Mouse (Mus musculus) embryo, embryonic 10 days (tissue): ENCODE measurements around the gene Pcdh7.

Experiments used
- DNase-seq: peaks from one replicate; pipeline ENCODE4 v3.0.0-alpha.2; 2015; ENCODE audit warnings: low spot score

The Pcdh7 gene

DNA sequence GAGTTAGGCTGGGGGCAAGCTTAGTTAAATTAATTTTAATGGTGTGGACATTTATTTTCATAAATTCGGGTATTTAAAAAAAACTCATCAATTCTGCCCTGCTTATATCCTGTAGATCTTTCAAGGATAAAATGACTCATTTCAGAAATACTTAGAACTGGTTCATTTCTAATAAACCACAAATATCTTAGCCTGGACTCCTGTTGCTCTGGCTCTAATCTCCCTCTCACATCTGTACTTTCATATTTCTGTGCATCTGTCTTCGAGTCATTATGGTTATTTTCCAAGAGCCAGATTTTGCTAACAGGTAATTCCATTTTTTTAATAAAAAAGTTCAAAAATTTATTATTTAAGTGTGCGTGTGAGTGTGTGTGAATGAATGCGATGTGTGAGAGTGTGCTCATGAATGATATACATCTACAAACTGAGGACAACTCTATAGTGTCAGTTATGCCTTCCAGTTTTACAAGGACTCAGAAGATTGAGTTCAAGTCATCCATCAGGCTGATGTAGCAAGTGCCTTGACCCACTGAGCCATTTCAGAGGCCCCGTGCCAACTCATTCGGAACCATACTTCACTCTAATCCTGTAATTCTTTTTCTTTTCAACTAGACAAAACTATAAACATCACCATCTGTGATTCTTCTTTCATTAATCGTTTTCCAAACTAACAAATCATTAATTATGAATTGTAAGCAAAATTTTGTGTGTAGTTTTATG is 80.3 kb downstream of the Pcdh7 start:
- no peak for DNase-seq

DNA sequence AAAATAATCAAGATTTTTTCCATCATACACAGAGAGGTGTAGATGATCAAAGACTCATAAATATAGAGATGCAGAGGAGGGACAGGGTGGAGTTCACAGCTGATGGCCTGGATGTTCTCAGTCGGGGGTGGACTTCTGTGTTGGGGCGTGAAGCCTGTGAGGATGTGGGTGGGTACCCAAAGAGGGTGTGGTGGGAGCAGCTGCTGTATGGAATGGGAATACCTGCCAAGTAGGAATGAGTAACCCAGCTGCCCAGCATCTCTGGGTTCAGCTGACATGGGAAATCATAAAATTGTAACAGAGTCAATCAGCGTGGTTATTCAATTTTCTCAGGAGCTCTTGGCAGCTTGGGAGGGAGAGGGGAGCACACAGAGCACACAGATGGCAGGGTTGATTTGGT is 85.3 kb downstream of the Pcdh7 start:
- no peak for DNase-seq

DNA sequence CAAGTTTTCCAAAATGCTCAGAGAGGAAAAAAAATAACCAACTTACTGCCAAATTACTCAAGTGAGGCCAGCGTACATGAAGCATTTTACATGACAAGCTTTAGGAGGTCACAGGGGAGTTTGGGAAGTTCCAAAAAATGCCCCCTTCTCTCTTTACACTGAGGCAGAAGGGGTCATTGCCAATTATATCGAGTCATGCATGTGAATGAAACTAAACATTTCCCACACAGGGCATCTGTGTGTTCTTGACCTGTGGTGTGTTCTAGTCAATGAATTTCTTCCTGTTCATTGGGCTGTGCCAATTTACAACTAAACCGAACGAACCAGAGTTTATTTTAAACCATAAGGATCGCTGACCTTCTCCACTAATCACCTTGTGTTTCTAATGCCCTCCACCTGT is 86.1 kb downstream of the Pcdh7 start:
- no peak for DNase-seq

DNA sequence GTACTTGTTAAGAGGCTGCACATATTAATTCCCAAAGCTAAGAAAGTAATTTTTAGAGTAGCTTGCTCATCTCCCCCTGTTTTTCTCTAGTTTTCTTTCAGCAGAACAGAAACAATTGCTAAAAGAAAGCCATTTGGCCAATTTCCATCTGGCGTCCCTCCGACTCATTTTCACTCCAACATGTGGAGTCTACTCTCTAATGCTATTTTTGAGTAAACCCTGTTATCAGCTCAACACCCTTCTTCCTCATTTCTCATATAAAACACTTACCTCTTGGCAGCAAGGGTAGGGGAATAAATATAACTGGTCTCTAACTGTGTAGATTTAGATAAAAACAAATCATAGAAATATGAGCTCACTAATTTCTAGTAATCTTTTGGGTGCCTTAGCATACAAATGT is 89.6 kb downstream of the Pcdh7 start:
- no peak for DNase-seq

DNA sequence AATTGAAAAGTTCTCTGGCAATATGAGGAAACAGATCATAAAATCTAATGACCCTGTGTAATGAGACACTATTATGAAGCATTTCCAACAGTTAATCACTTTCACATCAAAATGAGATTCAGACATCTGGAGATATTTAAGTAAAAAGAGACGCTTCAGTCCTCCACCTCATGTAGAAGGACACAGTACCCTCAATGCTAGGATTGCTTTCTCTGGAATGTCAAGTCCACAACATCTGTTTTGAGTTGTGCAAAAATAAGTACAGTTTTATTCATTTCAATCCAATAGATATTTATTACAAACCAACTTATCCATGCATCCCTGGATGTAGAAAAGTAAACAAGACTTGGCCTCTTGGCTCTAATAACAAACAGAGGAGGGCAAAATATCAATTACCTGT is 92.9 kb downstream of the Pcdh7 start:
- no peak for DNase-seq

DNA sequence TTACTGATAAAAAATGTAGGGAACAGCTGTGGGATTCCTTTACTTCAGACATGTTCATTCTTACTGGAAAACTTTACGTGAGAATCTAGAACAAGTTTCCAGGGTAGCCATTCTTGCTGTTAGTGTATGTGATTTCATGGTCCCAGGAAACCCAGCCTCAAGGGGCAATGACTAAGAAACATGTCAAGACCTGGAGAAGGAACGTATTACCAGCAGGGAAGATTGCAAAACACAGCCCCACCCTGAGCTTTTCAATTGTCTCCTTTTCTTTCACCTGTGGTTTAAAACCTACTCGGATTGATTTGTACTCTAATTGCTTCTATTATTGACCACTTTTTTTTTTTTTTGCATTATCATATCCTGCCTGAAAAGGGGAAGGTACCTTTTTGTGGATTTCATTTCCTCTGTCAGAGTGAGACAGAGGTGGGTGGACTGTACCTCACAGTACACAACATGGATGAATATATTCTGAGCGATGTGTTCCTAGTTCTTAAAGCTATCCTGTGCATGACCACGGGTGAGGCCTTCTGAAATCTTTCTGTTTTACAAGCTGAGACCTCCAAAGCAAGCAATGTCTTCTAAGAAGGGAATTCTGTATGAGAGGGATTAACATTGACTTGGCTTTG is 98.3 kb downstream of the Pcdh7 start:
- DNase-seq = no peak

DNA sequence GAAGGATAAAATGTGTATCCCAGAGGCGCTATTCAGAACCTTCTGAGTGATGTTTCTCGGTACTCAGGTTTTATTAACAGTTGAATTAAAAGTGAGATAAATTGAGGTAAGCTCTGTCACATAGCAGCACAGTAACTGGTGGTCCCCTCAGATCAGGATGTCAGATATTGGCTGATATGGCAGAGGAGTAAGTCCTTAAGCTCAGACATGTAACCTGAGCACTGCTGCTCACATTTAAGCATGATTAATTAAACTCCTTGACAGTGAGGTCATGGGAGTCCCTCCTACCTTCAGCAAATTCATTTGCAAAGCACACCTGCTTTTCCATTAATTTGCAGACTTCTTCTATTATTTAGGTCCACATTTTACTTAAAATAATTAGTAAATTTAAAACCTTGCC is 102.0 kb downstream of the Pcdh7 start:
- DNase-seq = no peak

DNA sequence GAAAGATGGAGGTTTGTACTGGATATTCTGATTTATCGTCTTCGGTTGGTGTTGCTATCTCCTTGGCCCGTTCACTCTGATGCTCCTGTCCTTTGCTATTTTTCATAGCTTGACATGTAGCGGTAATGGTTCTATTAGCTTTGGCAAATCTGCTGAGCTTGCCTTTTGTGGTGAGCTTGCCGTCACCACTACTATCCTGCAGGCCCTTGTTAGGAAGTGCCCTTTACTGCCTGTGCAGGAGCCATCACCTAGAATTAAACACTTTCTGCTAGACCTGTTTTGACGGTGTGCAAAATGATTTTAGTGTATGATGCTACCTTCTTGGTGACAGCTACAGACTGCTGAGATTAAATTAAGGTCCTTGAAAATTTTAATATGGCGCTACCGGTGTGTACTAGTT is 103.3 kb downstream of the Pcdh7 start:
- DNase-seq = no peak

DNA sequence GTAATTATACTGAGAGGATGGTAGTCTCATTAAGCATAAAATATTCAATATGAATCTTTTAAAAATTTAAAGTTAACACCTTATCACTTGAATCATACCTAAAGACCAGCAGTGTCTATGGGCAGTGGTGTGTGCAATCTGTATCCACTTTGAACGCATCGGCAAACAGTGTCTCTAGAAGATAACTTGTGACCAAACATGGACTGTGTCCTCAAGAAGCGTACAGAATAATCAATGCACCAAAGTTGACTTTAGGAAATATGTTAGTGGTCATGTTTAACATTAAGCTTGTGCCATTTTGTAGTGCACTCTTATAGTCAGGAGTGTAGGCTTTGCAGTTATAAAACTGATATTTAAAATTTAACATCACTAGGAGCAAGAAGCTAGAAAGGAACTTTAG is 110.7 kb downstream of the Pcdh7 start:
- no peak for DNase-seq

DNA sequence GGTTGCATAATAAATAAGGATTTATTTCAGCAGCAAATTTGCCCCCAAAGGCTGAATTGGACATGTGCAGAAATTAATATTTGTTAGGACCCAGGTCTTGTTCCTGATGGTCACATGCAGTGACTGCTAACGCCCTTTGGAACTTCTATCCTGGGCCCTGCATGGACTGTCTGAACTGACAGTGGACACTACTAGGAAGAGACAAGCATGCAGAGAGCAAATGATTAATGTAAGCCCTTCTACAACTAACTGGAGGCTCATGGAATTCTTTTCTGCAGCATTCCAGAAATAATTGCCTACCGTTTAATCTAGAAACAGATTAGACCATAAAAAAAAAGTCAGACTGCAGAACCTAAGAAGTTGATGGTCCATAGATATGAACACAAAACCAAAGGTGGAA is 119.4 kb downstream of the Pcdh7 start:
- DNase-seq = no peak

DNA sequence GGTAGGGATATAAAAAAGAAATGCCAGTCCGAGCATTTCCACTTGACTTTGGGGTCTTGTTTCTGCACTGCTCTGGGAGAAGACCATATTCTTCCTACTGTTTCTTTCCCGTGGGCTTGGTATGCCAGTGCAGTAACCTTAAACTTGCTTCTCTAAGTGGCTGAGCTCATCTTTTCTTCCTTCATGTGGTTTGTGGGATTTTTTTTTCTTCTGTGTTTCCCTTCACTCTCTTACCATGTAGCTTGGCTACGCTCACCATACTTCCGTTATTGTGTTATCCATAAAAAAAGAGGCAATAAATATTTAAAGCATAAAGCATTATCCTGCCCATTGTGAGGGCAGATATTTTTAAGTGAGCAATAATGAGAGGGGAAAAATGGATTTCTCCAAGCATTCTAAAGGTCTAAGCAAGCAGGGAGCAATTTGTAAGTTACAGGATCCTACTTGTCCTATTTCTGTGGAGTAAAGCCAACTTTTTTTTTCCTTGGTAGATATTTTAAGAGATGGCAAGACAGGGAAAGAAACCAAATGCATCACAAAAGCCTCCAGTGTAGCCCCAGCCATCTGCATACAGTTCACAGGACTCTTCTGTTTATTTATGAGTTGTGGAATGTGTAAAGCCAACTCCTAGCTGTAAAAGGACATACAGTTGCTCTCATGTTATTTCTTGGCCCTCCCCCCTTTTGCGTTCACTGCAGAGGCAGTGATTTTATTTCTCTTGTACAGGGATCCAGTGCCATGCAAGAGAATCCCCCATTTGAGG is 123.8 kb downstream of the Pcdh7 start:
- no peak for DNase-seq

DNA sequence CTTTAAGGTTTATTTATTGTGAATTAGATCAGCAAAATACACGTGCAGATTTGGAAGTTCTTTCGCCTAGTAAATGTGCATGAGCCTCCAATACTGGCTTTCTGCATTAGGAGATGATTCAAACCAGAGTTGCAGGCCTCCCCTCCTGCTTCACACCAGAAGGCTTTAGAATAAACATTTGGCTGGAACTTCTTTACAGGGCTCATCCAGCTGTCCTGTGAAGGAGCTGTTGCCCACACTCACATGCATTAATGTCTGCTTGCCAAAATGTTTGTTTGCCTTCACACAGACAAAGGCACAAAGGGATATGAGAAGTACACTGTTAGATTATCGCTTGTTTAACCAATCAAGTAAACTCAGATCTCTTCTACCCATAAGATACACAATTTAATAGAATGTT is 129.7 kb downstream of the Pcdh7 start:
- DNase-seq = no peak

DNA sequence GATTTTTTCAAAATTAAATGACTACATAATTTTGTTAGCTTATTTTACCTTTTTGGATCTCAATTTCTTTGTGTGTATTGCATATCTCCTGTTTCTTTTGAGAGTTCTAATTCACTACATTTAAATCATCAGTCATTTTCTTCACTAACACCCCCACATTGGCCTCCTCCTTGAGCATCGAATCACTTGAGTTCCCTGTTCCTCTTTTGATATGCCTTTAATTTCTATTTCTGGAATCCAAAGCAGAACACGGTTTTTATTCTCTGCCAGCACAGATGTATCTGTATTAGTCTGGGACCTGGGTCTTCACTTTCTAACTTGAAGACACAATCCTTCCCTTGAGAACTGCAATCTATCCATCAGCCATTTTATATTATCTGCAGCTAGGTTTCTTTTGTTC is 132.3 kb downstream of the Pcdh7 start:
- DNase-seq = no peak

DNA sequence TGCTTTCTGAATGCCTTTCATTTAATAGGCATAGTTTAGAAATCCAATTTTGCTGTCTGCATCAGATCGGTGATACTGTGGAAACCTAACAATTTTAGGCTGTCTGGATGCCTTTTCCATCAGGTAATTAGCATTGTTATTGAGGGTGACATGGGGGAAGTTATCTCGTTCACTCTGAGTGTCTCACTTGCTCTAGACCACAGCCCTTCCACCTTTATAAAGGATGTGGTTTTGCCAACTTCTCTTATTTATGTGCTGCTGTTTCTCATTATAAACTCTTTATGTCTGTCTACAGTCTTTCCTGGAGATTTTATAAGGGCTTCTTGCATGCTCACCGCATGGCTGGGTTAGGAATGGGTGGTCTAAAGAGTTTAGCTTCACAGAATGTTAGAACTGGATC is 139.5 kb downstream of the Pcdh7 start:
- no peak for DNase-seq

DNA sequence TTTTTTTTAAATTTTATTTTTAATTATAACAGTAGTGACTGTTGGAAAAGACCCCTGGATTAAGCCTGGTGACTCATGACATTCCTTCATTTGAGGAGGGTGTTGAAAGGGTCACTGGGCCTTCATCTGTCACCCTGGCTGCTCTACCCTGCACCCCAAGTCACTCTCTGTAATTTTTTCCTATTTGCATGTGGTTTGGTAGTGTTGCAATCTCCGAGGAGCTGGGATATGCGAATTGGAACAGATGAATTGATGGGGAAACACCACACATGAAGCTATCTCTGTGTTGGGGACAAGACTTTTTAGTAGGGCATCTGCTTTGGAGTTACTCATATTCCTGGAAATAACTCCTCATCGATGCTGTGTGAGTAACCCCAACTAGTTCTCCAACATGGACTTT is 146.5 kb downstream of the Pcdh7 start:
- no peak for DNase-seq

DNA sequence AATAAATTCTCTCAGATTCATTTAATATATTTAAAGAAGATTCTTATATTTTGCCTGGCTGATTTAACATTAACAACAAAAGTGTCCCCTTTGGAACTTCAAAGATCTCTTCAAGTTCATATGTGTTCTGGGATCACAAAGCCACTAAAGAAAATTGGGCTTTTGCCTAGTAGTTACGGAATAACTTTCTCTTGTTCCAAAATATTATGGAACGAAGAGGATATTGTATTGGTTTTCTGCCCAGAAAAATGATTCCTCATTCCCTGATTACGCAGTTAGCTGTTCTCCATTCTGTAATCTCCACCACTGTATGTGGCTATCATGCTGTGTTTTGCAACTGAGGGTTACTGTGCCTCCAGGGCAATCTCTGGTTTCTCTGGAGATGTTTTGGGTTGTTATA is 147.5 kb downstream of the Pcdh7 start:
- no peak for DNase-seq

DNA sequence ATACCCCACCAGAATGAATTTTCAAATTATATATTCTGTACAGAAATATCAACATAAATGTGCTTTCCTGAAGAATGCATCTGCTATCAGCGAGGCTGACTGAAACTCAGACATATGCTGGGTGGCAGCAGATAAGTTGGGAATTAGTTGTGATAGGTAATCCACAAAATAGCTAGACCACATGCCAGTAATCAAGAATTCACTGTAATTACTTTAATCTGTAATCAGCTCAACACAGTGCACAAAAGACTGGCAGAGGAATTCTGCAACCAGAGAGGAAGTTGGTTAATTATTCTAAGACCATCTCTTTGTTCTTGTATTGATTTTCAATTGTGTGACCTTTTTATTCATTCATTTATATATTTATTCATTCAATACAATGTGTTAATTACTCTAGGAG is 148.3 kb downstream of the Pcdh7 start:
- no peak for DNase-seq

DNA sequence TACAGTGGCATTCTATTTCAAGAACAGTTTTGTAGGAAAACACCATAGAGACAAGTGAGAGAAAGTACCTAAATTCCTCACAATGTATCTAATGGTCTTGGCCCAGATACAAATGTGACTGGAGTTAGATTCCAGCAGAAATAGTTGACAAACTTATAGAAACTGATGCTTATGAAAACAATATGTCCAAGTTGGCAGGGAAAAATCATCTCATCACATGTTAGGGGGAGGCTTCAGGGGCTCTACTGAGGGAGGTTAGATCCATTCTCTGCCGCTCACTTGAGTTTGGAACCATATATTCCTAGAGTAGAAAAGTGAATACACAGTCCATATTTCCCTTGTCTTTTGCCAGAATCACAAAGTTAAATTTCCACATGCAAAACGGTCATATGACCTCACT is 150.1 kb downstream of the Pcdh7 start:
- no peak for DNase-seq

DNA sequence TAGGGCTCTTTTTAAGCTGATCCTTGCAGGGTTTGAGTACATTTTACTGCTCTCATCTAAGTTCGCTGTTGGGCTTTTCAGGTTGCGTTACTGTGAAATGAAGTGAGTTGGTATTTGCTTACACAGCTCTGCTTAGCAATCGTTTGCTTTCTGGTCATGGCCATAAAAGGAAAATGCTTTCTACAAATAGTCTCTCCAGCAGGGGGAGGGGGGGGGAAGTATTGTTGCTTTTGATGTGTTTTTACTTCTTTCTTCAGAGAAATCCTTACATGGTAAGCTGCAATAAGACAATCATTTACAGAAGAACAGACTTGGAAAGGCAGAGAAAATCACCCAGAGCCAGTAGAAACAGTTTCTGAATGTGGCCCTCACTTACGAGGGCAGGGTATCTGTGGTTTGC is 150.9 kb downstream of the Pcdh7 start:
- no peak for DNase-seq

DNA sequence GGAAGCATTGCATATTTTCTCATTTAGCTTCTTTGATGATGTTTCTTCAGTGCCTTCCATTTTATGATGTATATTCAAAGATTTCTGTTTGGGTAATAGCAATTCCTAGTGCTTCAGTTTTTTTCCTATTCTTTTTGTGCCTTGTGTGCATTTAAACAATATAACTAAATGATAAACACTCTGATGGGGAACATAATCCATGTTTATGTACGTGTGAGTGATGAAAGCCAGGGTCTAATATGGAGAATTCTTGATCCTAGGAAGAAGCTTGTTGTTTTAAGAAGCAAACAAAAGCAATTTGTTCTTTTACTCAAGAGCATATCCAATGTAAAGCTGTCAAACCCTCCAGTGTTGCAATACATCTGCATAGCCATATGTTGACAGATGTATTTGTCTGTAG is 153.0 kb downstream of the Pcdh7 start:
- DNase-seq = no peak

DNA sequence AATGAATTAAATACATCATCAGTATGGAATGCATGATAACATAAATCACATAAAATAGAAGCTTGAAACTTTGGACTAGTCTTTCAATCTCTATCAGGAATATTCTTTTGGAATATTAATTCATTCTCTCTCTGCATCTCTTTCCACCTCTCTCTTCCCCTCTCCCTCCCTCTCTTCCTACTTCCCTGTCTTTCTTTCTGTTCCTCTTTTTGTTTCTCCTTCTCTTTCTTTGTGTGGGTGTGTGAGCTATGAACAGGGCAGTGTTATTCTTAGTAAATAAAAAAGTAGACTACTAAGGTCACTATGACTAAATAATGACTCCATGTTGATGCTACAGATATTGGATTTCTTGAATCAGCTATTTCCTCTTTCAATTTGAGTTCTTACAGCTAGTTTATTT is 167.2 kb downstream of the Pcdh7 start:
- DNase-seq = no peak

DNA sequence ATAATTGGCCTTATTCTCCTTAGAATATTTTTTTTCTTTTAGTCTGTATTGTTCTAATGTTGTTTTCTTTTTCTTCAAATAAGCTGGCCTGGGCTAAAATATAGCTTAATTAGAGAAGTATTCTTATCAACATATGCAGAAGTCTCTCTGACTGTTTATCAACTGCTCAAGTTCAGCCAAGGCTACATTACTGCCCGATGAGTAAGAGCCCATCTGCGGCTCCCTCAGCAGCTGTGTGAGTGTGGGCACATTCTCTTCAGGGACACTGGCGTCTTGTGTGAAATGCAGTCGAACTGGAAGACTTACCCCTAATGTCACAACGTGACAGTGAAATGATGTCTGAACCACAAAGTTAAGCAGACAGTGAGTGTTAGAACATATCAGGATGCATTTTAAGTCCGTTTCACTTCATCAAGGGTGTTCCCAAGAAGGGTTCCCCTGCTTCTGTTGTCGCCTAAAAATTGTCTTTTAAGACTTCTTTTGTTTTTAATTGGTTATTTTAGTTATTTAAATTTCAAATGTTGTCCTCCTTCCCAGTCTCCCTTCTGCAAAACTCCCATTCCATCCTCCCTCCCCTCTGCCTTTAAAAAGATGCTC is 181.3 kb downstream of the Pcdh7 start:
- DNase-seq = no peak

DNA sequence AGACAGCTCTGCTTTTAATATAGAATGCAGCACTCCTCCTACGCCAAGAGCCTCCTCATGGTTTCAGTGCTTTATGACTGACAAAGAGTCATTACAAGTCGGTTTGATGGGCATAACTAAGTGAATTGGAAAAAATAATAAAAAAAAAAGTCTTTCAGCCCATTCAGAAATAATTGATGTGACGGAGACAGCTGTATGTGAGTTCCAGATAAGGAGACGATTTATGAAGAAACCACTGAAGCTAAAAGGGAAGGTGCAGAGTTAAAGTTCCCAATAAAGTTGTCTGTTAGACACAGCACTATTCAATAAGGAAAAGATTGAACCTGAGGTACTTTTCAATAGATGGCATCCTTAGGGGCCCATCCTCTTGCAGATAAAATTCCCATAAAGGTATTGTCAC is 189.5 kb downstream of the Pcdh7 start:
- DNase-seq = no peak
